Mouse (Mus musculus) spleen, adult 2 months (tissue): ENCODE measurements at regions not wholly inside any gene's neighbourhood (a gene's known extent, or its start where the extent isn't known, plus 50 kb on each side); places are given as distances from the start of the nearest gene placed in this dataset.

Experiments used
- CTCF ChIP-seq: fragments of 200-500 bp; IDR thresholded peaks from 2 replicates; pipeline ENCODE4 v1.5.1; 2011; ENCODE audit warnings: mild to moderate bottlenecking, inconsistent platforms; ENCODE audit not compliant: insufficient read depth, insufficient read length, insufficient replicate concordance; ENCODE audit errors: extremely low read depth
- POLR2A ChIP-seq: fragments of 200-500 bp; IDR thresholded peaks from 2 replicates; pipeline ENCODE4 v1.6.1; 2011; ENCODE audit warnings: low read depth, low read length, inconsistent platforms

- no peak for TF ChIP-seq CTCF
- TF ChIP-seq POLR2A = no peak
Observed at GRCm38 (mm10) chr9:60993661-60994060, 199.3 kb downstream of the Uaca start.
